In the genomic region with DNA sequence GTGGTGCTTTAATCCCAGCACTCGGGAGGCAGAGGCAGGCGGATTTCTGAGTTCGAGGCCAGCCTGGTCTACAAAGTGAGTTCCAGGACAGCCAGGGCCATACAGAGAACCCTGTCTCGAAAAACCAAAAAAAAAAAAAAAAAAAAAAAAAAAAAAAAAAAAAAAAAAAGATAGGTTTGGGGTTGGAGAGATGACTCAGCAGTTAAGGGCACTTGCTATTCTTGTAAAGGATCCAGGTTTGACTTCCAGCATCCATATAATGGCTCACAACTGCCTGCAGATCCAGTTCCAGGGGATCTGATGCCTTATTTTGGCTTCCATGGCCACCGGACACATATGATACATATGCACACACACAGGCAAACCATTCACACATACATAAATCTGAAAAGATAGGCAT, we compare ENCODE assay signal across 1 mouse cellular context. TPM values are rescaled to one million over a fixed set of nuclear protein-coding genes. Genes with fewer than 3 reads are reported as not detected.
"Had no signal": no experiment of that assay in that cellular context is flagged by ENCODE, and none has a peak within 500 bp of the region (broad histone marks: within the 10 kb centered on the region; RNA-seq: fewer than 3 reads in every experiment).

No protein-coding gene starts in this region.

RNA-seq across cellular contexts. Expression of a gene that starts 31.8 kb away (rescaled TPM):
- total RNA-seq: monocyte, adult 5-6 weeks had no signal
